In the genomic region with DNA sequence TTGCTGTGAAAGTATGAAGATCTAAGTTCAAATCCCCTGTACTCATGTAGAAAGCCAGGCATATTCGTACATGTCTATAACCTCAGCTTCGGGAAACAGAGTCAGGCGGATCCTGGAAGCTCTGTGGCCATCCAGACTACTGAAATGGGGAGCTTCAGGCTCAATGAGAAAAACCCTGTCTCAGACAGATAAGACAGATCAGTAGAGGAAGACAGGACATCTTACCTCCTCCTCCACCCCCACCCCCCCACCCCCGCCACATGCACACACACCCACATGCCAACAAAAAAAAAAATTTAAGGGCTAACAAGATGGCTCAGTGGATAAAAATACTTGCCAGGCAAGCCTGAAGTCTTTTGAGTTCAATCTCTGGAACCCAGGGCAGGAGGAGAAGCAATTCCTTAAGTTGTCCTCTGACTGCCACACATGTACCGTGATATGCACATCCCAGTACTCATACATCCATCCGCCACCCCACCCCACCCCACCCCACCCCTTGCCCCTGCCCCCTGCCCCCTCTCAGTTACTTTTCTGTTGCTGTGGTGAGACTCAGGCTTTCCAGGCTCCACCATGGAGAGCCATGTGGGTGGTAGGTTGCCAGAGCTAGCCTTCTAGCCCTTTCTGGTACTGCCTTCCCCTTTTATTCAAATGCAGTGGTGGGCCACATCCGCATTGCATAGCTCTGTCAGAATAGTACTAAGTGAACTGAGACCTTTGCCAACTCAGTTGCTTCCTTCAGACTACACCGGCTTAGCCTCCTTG, we compare ENCODE assay signal across 18 mouse cellular contexts. TPM values are rescaled to one million over a fixed set of nuclear protein-coding genes. Genes with fewer than 3 reads are reported as not detected.
DNase-seq lines count a peak whose midpoint lies in the region; ATAC-seq and TF ChIP-seq lines count a peak whose summit lies in the region.
"Had no signal": no experiment of that assay in that cellular context is flagged by ENCODE, and none has a peak within 500 bp of the region (broad histone marks: within the 10 kb centered on the region; RNA-seq: fewer than 3 reads in every experiment).

No protein-coding gene starts in this region.

- peaks cover 8% of the 10 kb centered on the region for H3K4me1 ChIP-seq in bone marrow, adult 2 months (ENCODE audit: control insufficient read depth, insufficient read depth, low read length)
- H3K4me1 ChIP-seq in hindbrain, embryonic 12.5 days: peaks cover 9% of the 10 kb centered on the region
- H3K4me1 ChIP-seq: embryonic facial prominence, embryonic 13.5 days; forebrain, embryonic 12.5 days had no signal

- no peak for ATAC-seq in CD4-positive, CD25-positive, alpha-beta regulatory T cell, adult 4 months
- peak; percentile 74 for ATAC-seq in megakaryocyte progenitor cell, adult 5-6 weeks (replicated peaks; ENCODE audit: poor library complexity)
- no peak for ATAC-seq in inflammation-experienced regulatory T-cells, adult 6 months
- no peak for ATAC-seq in hindbrain, embryonic 12.5 days (ENCODE audit: low FRiP score)
- ATAC-seq: hindbrain, embryonic 16.5 days had no signal

- DNase-seq in CD4-positive, CD25-positive, alpha-beta regulatory T cell, adult 2 months (ENCODE audit: low read depth, low spot score): peak; percentile 7
- DNase-seq in liver: peak; percentile 33
- no peak for DNase-seq in cerebellum, adult 9-10 months
- DNase-seq: adrenal gland, postnatal 10 days; cerebellum, postnatal 25 days; heart, adult 2 months; kidney, adult 9 months; right cerebral cortex, postnatal 25 days had no signal

- no peak for TF ChIP-seq CTCF in bone marrow, adult 2 months (IDR thresholded peaks at IDR 0.05; ENCODE audit: control insufficient read depth, insufficient read depth, low read length)

- no peak overlapping the region for H3K4me3 ChIP-seq in bone marrow, adult 2 months (replicated peaks; ENCODE audit: control insufficient read depth, low read depth, low read length)
- no peak overlapping the region for H3K4me3 ChIP-seq in hindbrain, embryonic 12.5 days
- H3K4me3 ChIP-seq: embryonic facial prominence, embryonic 13.5 days; forebrain, embryonic 12.5 days; heart, adult 2 months; megakaryocyte, embryonic 14.5 days; myocyte had no signal

- 52% methylated on average over 8 of the region's 8 CpGs for WGBS in bone marrow, adult 2 months
- 91% methylated on average over 8 of the region's 8 CpGs for WGBS in hindbrain, embryonic 12.5 days

- no peak overlapping the region for H3K4me2 ChIP-seq in hindbrain, embryonic 12.5 days (replicated peaks)
- H3K4me2 ChIP-seq: embryonic facial prominence, embryonic 13.5 days; forebrain, embryonic 12.5 days had no signal

- no peak for TF ChIP-seq POLR2A in bone marrow, adult 2 months (IDR thresholded peaks at IDR 0.05; ENCODE audit: borderline replicate concordance, control insufficient read depth, low read depth, low read length)

- H3K36me3 ChIP-seq in hindbrain, embryonic 12.5 days: no peaks in the 10 kb centered on the region

- no peaks in the 10 kb centered on the region for H3K9me3 ChIP-seq in hindbrain, embryonic 12.5 days (replicated peaks)
- H3K9me3 ChIP-seq: embryonic facial prominence, embryonic 13.5 days; forebrain, embryonic 12.5 days; megakaryocyte, embryonic 14.5 days had no signal

- no peaks in the 10 kb centered on the region for H3K27me3 ChIP-seq in hindbrain, embryonic 12.5 days
- H3K27me3 ChIP-seq: embryonic facial prominence, embryonic 13.5 days; forebrain, embryonic 12.5 days; megakaryocyte, embryonic 14.5 days had no signal

- H3K9ac ChIP-seq in hindbrain, embryonic 12.5 days: no peak overlapping the region
- H3K9ac ChIP-seq: embryonic facial prominence, embryonic 13.5 days; forebrain, embryonic 12.5 days had no signal

- H3K27ac ChIP-seq in bone marrow, adult 2 months (ENCODE audit: control insufficient read depth, insufficient read depth, low read depth, low read length, poor library complexity): peak overlapping the region; percentile 83; the same call in 1 of the 2 replicates
- H3K27ac ChIP-seq in hindbrain, embryonic 12.5 days: no peak overlapping the region
- H3K27ac ChIP-seq: embryonic facial prominence, embryonic 13.5 days; forebrain, embryonic 12.5 days; heart, adult 2 months had no signal

RNA-seq across cellular contexts. Expression of a gene that starts 32.4 kb away (rescaled TPM):
- 10 to 100 TPM; 11.9 to 13.4 TPM for polyA plus RNA-seq in CD4-positive, CD25-positive, alpha-beta regulatory T cell, adult 4 months (2017; shearing (Covaris generic))
- polyA plus RNA-seq in bone marrow, adult 2 months (2011; ENCODE audit: insufficient read depth, insufficient read length, low replicate concordance, missing spikeins): 2.7 and 10.6 TPM in 2 replicates
- 75.9 and 108 TPM in 2 replicates for total RNA-seq in megakaryocyte progenitor cell, adult 5-6 weeks (2015)
- total RNA-seq in megakaryocyte progenitor cell, adult 5-6 weeks (2017): 11.0 and 12.2 TPM in 2 replicates
- 10 to 100 TPM; 11.8 to 13.9 (median 12.2) TPM for polyA plus RNA-seq in inflammation-experienced regulatory T-cells, adult 6 months (2017; shearing (Covaris generic))
- polyA plus RNA-seq in hindbrain, embryonic 12.5 days (2016; fragmentation: Nextera tagmentation; extraction: Ambion mirVana): 37.9 and 42.5 TPM in 2 replicates
